Mouse (Mus musculus) stomach, embryonic 14.5 days (tissue): Measurements from ENCODE around the gene Skida1. TPM values are rescaled to one million over a fixed set of nuclear protein-coding genes. Genes with fewer than 3 reads are reported as not detected.
A peak's percentile ranks its signal among the peaks of the same experiment; 100 is the strongest.

Experiments used
- ATAC-seq: fragments of 200-750 bp; cut with Nextera tagmentation; 2 replicates; pipeline ENCODE4 v1.8.0; 2017; ENCODE audit warnings: low read depth, moderate TSS enrichment; ENCODE audit not compliant: insufficient number of reproducible peaks, insufficient read depth, low FRiP score
- H3K27ac ChIP-seq: fragments of 300-500 bp; sonication (generic); 2 replicates; pipeline ENCODE4 v1.5.1; 2014; ENCODE audit warnings: mild to moderate bottlenecking, low read length, moderate library complexity, mixed read lengths
- H3K27me3 ChIP-seq: fragments of 300-500 bp; sonication (generic); 2 replicates; pipeline ENCODE4 v1.6.1; 2014; ENCODE audit warnings: low read length, control low read depth, mixed read lengths; ENCODE audit not compliant: control insufficient read depth, insufficient read depth
- H3K36me3 ChIP-seq: fragments of 300-500 bp; sonication (generic); 2 replicates; pipeline ENCODE4 v1.6.1; 2014; ENCODE audit warnings: mild to moderate bottlenecking, control low read depth, low read length, moderate library complexity, mixed read lengths; ENCODE audit not compliant: control insufficient read depth, insufficient read depth
- H3K4me1 ChIP-seq: fragments of 300-500 bp; sonication (generic); 2 replicates; pipeline ENCODE4 v1.6.1; 2014; ENCODE audit warnings: low read length, control low read depth, mixed read lengths; ENCODE audit not compliant: control insufficient read depth, insufficient read depth
- H3K4me2 ChIP-seq: fragments of 300-500 bp; sonication (generic); replicated peaks from 2 replicates; pipeline ENCODE4 v1.6.1; 2014; ENCODE audit warnings: low read depth, low read length, control low read depth
- H3K4me3 ChIP-seq: fragments of 300-500 bp; sonication (generic); 2 replicates; pipeline ENCODE4 v1.5.1; 2014; ENCODE audit warnings: low read depth, low read length, control low read depth
- H3K9ac ChIP-seq: fragments of 300-500 bp; sonication (generic); replicated peaks from 2 replicates; pipeline ENCODE4 v1.6.1; 2014; ENCODE audit warnings: low read depth, mild to moderate bottlenecking, control low read depth, low read length, moderate library complexity, mixed read lengths
- H3K9me3 ChIP-seq: fragments of 300-500 bp; sonication (generic); 2 replicates; pipeline ENCODE4 v1.6.1; 2016; ENCODE audit warnings: low read depth, low read length, control low read depth; ENCODE audit not compliant: control insufficient read depth
- WGBS: fragments of 180-500 bp; shearing (Covaris S2); extraction: QIAGEN DNeasy Blood & Tissue Kit; methylation state at CpG from one replicate; pipeline ENCODE4 v1.1.7; 2014; 5-methylcytosine and 5-hydroxymethylcytosine counted together
- polyA plus RNA-seq: library from polyadenylated mRNA; unstranded; fragments of >200 nt; fragmentation: Nextera tagmentation; extraction: Ambion mirVana; gene quantifications from 2 replicates; pipeline ENCODE4 v1.2.1, GENCODE M21; 2014

Gene Skida1
- polyA plus RNA-seq, 1 experiment from 2014 or later, result 4.4 TPM

GRCm38 (mm10) chr2:18058146-18058708 lies 9.4 kb upstream of the Skida1 start:
- H3K4me2 ChIP-seq, result peak overlapping the region; percentile 96
- H3K4me3 ChIP-seq, result peak overlapping the region; percentile 45
- H3K36me3 ChIP-seq, result no peaks in the 10 kb centered on the region
- peak overlapping the region; percentile 74 for H3K9ac ChIP-seq
- no peaks in the 10 kb centered on the region for H3K9me3 ChIP-seq
- H3K4me1 ChIP-seq, result peaks cover 7% of the 10 kb centered on the region; the same call in 1 of the 2 replicates
- 20% methylated on average over 9 of the region's 9 CpGs for WGBS
- no peaks in the 10 kb centered on the region for H3K27me3 ChIP-seq
- H3K27ac ChIP-seq, result peak overlapping the region; percentile 100
- ATAC-seq, result no peak

- Histone ChIP-seq H3K9ac (peak overlapping the region; percentile 74), H3K4me1 (peaks cover 7% of the 10 kb centered on the region; the same call in 1 of the 2 replicates), H3K9me3 (no peaks in the 10 kb centered on the region), H3K4me2 (peak overlapping the region; percentile 96), H3K27me3 (no peaks in the 10 kb centered on the region), H3K36me3 (no peaks in the 10 kb centered on the region), H3K4me3 (peak overlapping the region; percentile 45), H3K27ac (peak overlapping the region; percentile 100)
- 1% methylated on average over 48 of the region's 48 CpGs for WGBS
- ATAC-seq, result no peak
These were observed 8.7 kb upstream of the Skida1 start for GRCm38 (mm10) chr2:18057336-18058145.

GRCm38 (mm10) chr2:18056786-18057255 lies 8.0 kb upstream of the Skida1 start:
- peaks cover 7% of the 10 kb centered on the region; the same call in 1 of the 2 replicates for H3K4me1 ChIP-seq
- H3K27me3 ChIP-seq, result no peaks in the 10 kb centered on the region
- WGBS, result 1% methylated on average over 30 of the region's 50 CpGs
- peak overlapping the region; percentile 45 for H3K4me3 ChIP-seq
- no peaks in the 10 kb centered on the region for H3K36me3 ChIP-seq
- peak overlapping the region; percentile 74 for H3K9ac ChIP-seq
- ATAC-seq, result peak; percentile 98
- H3K4me2 ChIP-seq, result peak overlapping the region; percentile 96
- no peaks in the 10 kb centered on the region for H3K9me3 ChIP-seq
- H3K27ac ChIP-seq, result peak overlapping the region; percentile 100

GRCm38 (mm10) chr2:18055929-18056785 lies 7.3 kb upstream of the Skida1 start:
- peak overlapping the region; percentile 45 for H3K4me3 ChIP-seq
- H3K36me3 ChIP-seq, result no peaks in the 10 kb centered on the region
- H3K27ac ChIP-seq, result peak overlapping the region; percentile 100
- no peaks in the 10 kb centered on the region for H3K27me3 ChIP-seq
- peak; percentile 88 for ATAC-seq
- H3K4me2 ChIP-seq, result peak overlapping the region; percentile 96
- WGBS, result 2% methylated on average over 47 of the region's 66 CpGs
- H3K9me3 ChIP-seq, result no peaks in the 10 kb centered on the region
- peak overlapping the region; percentile 60 for H3K9ac ChIP-seq
- H3K4me1 ChIP-seq, result peaks cover 9% of the 10 kb centered on the region; the same call in 1 of the 2 replicates

- Histone ChIP-seq H3K9me3 (no peaks in the 10 kb centered on the region), H3K36me3 (no peaks in the 10 kb centered on the region), H3K27ac (peak within 1 kb of the TSS; percentile 99), H3K27me3 (no peaks in the 10 kb centered on the region), H3K4me3 (peak within 1 kb of the TSS; percentile 45), H3K9ac (peak within 1 kb of the TSS; percentile 60), H3K4me1 (peaks cover 15% of the 10 kb centered on the region; the same call in 1 of the 2 replicates), H3K4me2 (peak within 1 kb of the TSS; percentile 96)
- ATAC-seq, result no peak
- WGBS, result 4% methylated on average over 20 of the region's 20 CpGs
These were observed 6.4 kb upstream of the Skida1 start, which contains the start of gene Mllt10 for GRCm38 (mm10) chr2:18055016-18055928. Gene Mllt10 (plus strand): TSS chr2:18055237.

GRCm38 (mm10) chr2:18053951-18054530 lies 5.2 kb upstream of the Skida1 start:
- no peak for ATAC-seq
- no peaks in the 10 kb centered on the region for H3K27me3 ChIP-seq
- peaks cover 26% of the 10 kb centered on the region; the same call in 1 of the 2 replicates for H3K4me1 ChIP-seq
- H3K36me3 ChIP-seq, result no peaks in the 10 kb centered on the region
- peak overlapping the region; percentile 1; the same call in 1 of the 2 replicates for H3K27ac ChIP-seq
- no peak overlapping the region for H3K9ac ChIP-seq
- 19% methylated on average over 2 of the region's 2 CpGs for WGBS
- H3K9me3 ChIP-seq, result no peaks in the 10 kb centered on the region
- no peak overlapping the region for H3K4me2 ChIP-seq
- H3K4me3 ChIP-seq, result no peak overlapping the region

- peaks cover 26% of the 10 kb centered on the region; the same call in 1 of the 2 replicates for H3K4me1 ChIP-seq
- no peaks in the 10 kb centered on the region for H3K36me3 ChIP-seq
- H3K4me2 ChIP-seq, result no peak overlapping the region
- no peak overlapping the region for H3K27ac ChIP-seq
- H3K9me3 ChIP-seq, result no peaks in the 10 kb centered on the region
- no peak overlapping the region for H3K4me3 ChIP-seq
- H3K9ac ChIP-seq, result no peak overlapping the region
- no peaks in the 10 kb centered on the region for H3K27me3 ChIP-seq
- 76% methylated on average over 1 of the region's 1 CpGs for WGBS
- ATAC-seq, result no peak
These were observed 4.5 kb upstream of the Skida1 start for GRCm38 (mm10) chr2:18053243-18053950.
